Mouse (Mus musculus) B cell, adult 2 months (primary cell): ENCODE results near the gene Adarb1.

Experiments
- DNase-seq, 2 experiments: peaks; one replicate each; pipeline ENCODE4 v3.0.0; 2022

Adarb1 gene

DNA sequence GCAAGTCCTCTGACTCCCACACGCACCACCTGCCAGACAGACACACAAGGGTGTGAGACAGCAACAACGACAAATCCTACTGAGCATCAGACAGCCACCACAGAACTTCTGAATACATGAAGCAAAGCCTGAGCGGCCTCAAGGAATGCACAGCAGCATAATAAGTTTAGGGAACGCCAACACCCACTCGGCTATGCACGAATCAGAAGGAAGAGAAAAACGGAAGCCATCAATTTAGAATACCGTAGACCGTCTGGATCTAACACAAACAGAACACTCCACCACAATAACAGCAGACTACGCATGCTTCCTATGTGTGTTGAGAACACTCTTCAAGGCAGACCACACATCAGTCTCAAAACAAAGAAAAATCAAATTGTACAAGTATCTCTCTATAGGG lies 109.1 kb downstream of the Adarb1 start:
- no peak for DNase-seq

DNA sequence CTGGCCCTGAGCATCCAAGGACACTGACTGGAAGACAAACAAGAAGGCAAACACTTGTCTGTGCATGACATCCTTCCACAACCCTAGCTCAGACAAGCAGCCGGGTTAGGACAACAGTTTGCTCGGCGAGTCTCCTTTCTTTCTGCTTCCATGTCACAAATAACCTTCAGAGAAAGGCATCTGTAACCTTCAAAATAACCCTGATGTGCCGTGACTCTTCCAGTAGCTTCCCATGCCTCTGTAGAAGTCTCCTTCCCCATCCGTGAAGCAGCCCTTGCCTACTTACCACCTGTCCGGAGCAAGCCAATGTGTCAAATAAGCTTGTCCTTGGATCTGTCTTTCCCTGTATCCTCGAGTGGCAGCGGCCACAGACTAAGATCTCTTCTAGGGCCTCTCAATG lies 112.3 kb downstream of the Adarb1 start:
- DNase-seq: no peak

GRCm38 (mm10) chr10:77304840-77305533 lies 113.1 kb downstream of the Adarb1 start:
- no peak for DNase-seq

- DNase-seq: no peak
Measured at GRCm38 (mm10) chr10:77304362-77304761, 113.7 kb downstream of the Adarb1 start.

DNA sequence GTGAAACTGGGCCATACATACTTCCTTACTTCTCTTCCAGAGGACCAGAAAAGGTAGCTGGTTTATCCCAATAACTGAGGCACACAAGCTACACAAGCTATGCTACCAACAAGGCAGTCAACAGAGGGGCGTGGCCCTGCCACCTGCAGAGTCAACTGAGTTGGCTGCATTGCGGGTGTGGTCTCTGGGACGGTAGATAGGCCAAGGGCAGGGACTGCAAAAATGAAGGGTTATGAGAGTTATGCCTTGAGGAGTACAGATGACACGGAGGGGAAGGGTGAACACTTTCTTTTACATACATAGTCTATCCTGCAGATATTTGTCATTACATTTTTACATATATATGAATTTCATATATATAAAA lies 117.2 kb downstream of the Adarb1 start:
- DNase-seq: no peak

- no peak for DNase-seq
Measured at GRCm38 (mm10) chr10:77300237-77300933, 117.7 kb downstream of the Adarb1 start.

DNA sequence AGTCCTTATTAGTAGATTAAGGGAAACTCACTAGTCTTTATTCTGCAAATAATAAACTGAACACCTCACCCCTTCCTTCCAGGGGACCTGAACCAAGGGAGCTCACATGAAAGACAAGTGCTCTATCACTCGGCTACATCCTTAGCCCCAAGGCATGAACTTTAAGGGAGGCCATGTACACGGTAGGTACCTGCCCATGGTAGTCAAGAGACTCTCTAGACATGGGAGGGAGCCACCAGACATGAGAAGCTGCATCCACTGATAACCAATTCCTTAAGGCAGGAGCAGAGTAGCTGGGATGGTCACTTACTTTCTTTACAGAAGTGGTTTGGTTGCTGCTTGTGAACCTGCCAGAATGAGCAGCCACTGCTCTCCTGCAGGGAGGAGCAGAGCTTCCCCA lies 118.9 kb downstream of the Adarb1 start:
- no peak for DNase-seq

DNA sequence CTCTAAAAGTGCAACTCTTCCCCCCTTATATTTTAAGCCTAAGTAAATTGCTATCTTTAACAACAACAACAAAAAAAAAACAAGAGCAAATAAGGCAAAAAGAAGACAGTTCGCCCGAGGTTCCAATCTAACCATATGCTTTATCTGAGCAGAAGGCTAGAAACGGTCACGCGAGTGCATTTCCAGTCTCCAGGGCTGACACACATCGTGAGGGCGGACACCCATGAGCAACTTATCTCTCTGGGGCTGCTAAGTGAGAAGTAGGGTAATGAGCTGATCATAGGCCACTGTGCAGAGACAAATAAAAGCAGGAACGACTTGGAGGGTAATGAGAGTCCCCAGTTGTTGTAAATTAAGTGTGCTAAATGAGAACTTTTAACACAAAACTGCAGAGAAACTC lies 119.4 kb downstream of the Adarb1 start:
- DNase-seq: no peak

GRCm38 (mm10) chr10:77294691-77295090 lies 123.4 kb downstream of the Adarb1 start:
- no peak for DNase-seq

DNA sequence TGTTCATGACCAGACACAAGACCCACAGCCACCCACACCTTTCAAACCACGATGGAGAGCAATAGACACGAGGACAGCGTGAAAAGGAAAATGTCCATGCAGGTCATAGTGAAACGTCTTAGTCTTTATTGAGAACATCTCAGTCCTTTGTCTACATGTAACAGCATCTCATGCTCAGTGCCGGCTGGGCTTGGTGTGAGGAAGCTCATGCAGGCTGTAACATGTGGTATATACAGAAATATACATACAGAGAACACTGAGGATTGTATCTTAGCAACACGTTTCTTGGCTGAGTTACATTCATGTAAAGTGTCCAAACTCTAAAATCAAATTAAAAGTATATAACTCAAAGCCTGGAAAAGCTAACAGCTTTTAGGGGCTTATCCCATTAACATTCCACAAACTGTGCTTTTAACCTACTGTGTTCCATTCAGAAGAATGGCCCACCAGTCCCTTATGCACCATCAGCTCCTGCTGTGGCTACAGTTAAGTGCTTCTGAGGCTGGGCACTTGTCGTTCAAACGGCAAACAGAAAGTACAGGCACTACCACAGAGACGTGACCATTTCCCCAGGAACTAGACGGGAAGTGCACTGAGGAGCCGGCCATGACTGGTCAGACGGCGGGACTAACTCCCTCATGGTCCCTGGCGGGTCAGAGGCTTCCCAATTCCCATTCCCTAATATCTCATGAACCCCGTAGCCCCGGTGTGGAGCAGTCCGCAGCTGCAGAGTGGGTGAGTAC lies 127.3 kb downstream of the Adarb1 start:
- no peak for DNase-seq

DNA sequence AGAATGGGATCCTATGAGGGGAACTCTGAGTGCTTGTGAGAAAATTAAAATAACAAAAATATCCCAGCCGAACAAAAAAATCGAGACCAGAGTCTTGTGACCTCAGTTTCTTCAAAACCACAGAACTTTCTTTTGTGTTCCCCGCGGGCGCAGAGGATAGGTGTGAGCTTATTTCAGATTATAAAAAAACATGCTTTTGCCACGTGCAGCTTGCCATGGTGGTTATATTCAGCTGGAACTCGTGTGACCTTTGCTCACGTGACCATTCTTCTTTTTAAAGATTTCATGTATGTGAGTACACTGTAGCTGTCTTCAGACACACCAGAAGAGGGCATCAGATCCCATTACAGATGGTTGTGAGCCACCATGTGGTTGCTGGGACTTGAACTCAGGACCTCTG lies 128.5 kb downstream of the Adarb1 start:
- DNase-seq: no peak

- DNase-seq: peak; percentile 10 to 15
Measured at GRCm38 (mm10) chr10:77288639-77289195, 129.4 kb downstream of the Adarb1 start.

DNA sequence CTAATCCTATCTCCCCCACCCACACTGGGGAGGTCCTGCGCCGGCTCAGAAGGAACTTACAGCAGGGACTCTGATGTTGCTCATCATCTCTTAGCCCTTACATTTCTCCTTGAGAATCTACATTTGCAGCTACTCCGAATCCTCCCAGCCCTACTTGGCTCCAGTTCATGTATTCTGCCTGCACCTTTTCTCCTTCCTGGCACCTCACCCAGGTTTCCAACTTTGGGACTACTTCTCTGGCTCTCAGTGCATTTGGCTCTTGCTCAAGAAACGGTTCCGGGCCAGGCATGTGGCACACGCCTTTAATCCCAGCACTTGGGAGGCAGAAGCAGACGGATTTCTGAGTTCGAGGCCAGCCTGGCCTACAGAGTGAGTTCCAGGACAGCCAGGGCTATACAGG lies 130.4 kb downstream of the Adarb1 start:
- DNase-seq: no peak

DNA sequence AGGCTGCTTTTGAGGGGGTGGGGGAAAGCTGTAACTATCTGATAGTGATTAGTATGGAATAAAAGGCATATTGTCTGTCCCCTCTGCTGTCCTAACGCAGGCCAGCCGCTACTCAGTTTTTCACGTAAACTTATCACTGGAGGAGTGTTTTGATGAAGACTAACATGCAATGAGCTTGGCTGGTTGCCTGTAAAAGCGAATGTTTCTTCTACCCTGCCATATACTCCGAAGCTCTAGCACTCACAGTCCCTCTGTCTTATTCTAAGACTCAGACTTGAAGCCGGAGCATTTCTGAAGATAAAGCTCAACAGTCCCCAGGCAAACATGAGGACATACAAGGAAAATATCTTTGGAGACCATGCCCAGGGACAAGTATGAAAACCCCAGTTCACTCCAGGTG lies 133.2 kb downstream of the Adarb1 start:
- DNase-seq: no peak

DNA sequence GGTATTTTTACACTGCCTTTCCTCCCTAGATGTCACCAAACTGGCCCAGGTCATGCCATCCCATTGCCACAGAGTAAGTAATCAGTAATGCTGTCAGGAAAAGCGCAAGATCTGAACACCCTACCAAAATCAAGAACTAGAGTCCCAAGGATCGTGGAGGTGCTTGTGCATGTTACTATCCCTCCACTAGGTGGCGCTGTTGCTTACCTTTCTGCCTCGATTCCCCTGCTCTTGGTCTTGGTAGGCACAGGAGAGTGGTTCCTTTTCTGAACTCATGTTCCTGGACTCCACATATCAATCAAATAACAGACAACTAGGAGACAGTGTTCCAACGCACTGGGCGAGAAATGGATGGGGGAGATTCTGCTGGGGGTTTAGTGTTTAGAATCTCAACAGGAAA lies 135.2 kb downstream of the Adarb1 start:
- peak; percentile 83 for DNase-seq

DNA sequence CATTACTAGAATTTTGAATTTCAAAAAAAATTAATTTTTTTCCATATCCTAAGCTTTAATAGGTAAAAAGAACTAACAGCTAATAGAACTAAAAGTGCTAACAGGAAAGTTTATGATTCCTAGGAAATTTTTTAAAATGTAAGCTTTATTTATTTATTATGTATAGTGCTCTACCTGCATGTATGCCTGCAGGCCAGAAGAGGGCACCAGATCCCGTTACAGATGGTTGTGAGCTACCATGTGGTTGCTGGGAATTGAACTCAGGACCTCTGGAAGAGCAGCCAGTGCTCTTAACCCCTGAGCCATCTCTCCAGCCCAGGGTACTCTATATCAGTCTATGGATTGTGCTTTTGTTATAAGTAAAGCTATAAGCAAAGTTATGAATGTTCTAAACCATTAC lies 136.0 kb downstream of the Adarb1 start:
- peak in 1 of 2 experiments; percentile 17 for DNase-seq

- DNase-seq: no peak
Measured at GRCm38 (mm10) chr10:77273798-77274197, 144.3 kb downstream of the Adarb1 start.

DNA sequence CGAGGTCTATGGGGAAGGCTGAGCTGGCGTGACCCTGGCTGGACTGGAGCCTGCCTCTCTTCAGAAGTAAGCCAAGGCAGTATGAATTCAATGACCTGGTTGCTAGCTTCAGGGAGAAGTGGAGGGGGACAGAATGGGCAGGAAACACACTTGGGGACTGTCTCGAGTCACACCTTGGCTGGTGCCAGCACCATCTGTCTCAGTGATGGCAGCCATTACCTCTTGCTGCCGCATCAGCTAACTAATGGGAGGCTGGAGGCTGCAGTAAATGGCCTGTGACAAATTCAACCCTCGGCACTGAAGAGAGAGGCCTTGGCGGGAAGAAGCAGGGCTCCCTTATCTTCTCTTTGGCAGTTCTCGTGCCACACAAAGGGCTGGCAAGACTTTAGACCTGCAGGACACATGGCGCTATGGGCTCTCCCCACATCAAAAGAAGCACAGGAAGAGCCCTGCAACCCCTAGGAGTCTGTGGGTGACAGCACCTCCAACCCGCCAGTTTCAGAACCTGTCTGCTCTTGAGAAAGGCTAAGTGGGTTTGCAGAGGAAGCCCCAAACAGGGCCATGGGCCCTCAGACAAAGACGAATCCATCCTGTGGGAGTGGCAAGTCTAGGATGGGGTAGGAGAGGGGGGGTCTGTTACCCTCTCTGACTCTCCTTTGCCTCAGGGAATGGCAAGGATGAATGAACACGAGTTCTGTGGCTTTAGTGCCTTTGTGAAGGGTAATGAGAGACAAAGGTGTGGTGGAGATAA lies 144.9 kb downstream of the Adarb1 start:
- DNase-seq: no peak

- no peak for DNase-seq
Measured at GRCm38 (mm10) chr10:77269129-77269528, 148.9 kb downstream of the Adarb1 start.

- no peak for DNase-seq
Measured at GRCm38 (mm10) chr10:77267027-77267426, 151.0 kb downstream of the Adarb1 start.

GRCm38 (mm10) chr10:77266281-77266680 lies 151.8 kb downstream of the Adarb1 start:
- no peak for DNase-seq

GRCm38 (mm10) chr10:77260166-77260875 lies 157.7 kb downstream of the Adarb1 start:
- no peak for DNase-seq
